Mouse (Mus musculus): ENCODE measurements around the gene Cfap57.

The Cfap57 gene

DNA sequence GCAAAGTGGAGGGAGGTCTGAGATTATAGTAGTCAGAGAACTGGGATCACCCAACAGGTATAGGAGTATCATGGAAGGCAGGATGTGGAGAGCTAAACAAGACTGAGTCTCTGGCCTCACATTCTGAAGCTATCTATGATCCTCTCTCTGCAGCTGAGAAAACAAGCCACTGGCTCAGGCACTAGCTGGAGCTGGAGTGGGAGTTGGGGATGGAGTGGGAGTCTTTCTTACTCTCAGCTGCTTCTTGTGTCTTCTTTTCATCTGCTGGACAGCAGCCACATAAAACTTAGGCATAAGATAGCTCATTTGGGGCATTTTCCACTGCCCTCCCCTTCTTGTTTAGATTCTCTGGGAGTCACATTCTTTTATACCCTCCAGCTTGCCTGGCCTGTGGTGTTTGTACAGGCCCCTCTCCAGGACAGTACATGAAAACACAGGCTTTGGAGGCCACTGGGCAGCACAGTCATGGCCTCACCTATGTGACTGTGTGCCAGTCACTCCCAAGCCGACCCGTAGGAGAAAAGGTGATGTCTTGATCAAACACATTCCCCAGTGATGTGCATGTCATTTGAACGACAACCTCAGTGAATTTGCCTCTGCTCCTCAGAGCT lies 67.4 kb downstream of the Cfap57 start:
- no peak for DNase-seq

DNA sequence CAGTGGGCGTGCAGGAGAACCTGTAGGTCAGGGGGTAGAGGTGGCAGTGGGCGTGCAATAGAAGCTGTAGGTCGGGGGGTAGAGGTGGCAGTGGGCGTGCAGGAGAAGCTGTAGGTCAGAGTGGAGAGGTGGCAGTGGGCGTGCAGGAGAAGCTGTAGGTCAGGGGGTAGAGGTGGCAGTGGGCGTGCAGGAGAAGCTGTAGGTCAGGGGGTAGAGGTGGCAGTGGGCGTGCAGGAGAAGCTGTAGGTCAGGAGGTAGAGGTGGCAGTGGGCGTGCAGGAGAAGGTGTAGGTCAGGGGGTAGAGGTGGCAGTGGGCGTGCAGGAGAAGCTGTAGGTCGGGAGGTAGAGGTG lies 72.5 kb downstream of the Cfap57 start:
- peak; percentile 16 for DNase-seq

DNA sequence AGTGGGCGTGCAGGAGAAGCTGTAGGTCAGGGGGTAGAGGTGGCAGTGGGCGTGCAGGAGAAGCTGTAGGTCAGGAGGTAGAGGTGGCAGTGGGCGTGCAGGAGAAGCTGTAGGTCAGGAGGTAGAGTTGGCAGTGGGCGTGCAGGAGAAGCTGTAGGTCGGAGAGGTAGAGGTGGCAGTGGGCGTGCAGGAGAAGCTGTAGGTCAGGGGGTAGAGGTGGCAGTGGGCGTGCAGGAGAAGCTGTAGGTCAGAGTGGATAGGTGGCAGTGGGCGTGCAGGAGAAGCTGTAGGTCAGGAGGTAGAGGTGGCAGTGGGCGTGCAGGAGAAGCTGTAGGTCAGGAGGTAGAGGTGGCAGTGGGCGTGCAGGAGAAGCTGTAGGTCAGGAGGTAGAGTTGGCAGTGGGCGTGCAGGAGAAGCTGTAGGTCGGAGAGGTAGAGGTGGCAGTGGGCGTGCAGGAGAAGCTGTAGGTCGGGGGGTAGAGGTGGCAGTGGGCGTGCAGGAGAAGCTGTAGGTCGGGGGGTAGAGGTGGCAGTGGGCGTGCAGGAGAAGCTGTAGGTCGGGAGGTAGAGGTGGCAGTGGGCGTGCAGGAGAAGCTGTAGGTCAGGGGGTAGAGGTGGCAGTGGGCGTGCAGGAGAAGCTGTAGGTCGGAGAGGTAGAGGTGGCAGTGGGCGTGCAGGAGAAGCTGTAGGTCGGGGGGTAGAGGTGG lies 73.0 kb downstream of the Cfap57 start:
- DNase-seq, result peak; percentile 59

DNA sequence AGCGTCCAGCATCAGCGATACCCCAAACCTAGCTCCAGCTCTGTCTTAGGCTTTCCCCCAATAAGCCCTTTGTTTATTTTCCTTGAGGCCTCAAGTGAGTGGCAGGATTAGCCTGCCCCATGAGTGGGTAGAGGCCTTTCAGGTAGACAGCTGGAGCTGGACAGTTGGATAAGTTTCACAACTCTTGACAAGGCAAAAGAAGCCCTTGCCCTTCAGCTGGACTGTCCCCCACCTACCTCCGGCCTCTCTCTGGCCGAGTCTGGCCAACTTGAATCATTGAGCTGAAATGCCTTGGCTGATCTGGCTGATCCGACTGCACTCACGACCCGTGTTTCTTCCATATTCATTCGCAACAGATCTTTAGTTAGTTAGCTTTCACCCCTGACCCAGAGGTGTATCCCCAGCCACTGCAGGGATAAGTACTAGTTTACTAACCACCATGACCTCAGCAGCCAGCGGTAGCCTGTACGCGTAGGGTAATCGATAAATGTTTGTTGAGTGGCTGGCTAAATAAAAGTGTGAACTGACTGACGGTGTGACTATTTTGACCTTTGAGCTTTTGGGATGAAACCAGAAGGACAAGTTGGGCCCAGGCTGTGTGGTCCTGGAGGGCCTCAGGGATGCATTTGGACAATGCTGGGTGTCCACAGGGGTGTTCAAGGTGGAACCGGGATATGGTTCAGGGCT lies 76.0 kb downstream of the Cfap57 start:
- DNase-seq, result no peak

DNA sequence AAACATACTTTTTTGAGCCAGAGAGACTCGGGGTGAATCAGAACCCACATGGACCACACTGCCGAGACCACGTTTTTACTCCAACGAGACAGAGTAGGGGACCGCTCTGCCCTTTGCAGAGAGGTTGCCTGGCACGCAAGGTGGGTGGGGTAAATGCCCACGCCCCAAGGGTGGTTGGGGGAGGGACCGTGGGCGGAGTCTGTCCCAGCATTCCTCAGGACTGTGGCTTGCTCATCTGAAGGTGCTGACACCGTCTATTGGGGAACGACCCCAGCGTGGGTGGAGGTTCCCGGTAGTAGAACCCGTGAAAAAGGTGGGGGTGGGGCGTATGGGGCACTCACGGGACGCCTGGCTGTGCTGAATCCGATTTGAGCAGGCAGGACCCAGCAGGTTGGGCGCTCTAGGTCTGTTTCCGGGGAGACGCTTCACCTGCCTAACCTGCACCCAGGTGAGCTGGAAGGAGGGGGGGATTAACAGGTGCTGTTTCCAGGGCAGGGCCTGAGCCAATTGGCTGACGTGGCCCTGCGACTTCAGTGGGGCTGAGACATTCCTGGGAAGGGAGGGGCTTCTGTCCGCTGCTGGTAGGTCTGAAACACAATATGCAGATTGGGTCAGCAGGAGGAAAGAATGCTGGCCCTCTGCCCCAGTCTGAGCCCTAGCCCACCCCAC lies 76.9 kb downstream of the Cfap57 start, which contains the start of gene Tmem125:
Gene Tmem125, minus strand, starts transcription at position 453 of the 669 bp plus-strand sequence.
- DNase-seq, result peak; percentile 12

DNA sequence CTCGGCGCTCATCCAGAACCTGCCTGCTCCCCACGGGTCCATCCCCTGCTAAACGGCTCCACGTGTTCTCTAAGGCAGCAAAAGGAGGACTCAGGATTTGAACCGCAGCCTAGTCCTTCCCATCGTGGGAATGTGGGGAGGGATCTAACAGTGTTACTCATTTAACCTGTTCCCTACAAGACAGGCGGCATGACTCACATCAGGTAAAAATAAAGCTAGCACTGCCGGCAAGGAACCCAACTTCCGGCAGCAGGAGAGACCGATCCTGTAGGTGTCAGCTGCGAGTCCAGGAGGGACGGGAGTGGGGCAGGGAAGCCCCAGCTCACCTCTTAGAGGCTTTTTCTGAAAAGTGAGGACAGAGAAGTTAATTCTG lies 77.4 kb downstream of the Cfap57 start:
- DNase-seq, result no peak

DNA sequence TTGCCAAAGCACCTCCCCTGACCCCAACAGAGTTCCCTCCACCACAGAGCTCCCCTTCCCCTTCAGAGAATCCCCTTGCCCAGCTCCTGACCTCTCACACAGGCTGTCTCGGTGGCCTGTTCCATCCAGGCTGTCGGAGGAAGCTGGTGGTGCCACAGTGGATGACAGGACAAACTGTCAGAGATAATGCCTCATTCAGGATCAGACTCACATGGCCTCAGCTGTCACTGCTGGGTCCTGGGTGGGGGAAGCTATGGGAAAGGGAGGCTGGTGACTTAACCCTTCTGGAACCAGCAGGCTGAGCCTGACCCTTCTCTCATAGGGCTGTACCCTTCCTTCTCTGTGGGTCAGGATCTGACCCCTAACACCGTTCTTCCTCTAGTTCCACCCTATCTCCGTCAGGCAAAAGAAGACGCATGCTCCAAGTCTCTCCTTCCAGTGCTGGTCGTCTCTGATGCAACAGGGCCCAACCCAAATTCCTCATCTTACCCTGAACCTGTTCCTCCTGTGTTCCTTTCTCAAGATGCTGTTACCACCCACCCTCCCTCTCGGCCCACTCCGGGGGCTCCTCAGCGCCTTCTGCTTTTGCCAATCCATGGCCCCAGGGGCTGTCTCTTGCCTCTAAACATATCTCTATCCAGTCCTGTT lies 77.9 kb downstream of the Cfap57 start:
- no peak for DNase-seq

DNA sequence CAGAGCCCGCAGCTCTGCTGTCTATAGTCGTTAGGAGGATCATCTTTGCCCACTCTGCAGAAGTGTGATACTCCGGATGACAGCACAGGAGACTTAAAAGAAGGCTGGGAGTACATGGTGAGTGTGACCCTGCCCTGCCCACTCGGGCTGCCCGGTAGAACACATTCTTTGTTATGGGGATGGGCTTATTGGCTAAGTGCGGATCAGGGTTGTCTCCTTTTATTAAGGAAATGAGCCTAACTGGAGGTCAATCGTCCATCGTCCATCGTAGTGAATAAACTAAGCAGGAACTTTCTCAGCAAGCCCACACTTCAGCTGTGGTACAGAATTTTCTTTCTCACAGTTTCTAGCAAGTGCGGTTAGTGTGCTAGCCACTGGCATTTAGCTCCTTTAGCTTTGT lies 80.7 kb downstream of the Cfap57 start:
- DNase-seq, result no peak

DNA sequence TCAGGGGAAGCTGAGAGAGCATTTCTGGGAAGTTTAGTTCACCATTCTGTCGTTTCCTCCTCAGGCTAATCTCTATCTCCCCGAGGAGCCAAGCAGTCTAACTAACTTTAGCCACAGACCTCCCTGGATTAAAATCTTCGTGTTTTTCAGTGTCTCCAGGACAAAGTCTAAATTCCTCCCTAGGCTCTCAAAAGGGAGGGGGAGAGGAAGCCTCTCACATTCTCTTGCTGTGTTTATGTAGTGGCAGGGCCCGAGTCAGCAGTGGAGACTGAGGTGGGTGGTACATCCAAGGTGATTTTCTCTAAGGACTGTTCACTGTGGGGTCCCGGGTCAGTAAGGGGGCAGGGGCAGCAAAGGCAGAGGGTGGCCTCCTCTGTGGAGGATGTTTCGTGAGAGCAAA lies 82.8 kb downstream of the Cfap57 start:
- DNase-seq, result no peak

DNA sequence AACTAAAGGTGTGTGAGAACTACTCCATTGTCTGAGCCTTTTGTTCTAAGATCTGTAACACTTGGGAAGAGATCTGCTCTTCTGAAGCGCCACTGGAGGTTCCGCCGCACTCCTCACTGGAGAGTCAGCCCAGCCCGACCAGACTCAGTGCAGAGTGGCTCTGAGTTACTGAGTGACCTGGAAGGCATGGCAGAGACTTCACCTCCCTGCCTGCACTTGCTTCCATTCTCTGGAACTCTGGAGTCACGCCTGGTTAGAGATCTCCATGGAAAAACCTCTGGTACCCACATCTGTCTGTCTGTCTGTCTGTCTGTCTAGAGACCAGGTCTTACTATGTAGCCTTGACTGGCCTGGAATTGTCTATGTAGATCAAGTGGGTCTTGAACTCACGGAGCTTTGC lies 85.0 kb downstream of the Cfap57 start:
- DNase-seq, result no peak

DNA sequence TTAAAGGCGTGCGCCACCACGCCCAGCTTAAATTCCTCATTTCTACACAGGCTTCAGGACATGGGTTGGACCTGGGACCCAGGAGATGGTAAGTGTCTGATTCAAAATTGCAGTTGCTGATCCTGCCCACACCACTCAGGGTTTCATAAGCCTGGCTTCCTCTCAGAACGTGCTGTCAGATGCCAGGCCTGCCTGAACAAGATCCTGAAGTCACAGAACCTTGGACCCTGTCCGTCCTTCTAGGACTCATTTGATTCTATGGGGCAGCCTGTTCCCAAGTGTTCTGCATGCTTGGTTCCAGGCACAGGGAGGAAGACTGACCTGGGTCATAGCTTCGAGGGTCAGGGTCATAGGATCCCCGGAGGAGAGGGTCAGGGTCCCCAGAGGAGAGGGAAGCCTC lies 87.0 kb downstream of the Cfap57 start:
- no peak for DNase-seq

DNA sequence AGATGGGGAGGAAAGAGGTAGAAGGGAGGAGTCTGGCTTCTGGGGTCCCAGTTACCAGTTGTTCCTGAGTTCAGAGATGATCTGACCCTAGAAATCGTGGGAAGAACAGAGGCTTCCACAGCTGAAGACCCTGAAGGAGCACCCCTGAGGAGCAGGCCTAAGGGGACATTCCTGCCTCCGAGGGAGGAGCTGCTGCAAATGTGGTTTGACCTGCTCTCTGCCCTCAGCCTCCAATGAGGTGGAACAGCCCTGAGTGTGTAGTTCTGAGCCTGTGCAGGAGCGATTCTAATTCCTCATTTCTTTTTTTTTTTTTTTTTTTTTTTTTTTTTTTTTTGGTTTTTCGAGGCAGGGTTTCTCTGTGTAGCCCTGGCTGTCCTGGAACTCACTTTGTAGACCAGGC lies 87.4 kb downstream of the Cfap57 start:
- no peak for DNase-seq

DNA sequence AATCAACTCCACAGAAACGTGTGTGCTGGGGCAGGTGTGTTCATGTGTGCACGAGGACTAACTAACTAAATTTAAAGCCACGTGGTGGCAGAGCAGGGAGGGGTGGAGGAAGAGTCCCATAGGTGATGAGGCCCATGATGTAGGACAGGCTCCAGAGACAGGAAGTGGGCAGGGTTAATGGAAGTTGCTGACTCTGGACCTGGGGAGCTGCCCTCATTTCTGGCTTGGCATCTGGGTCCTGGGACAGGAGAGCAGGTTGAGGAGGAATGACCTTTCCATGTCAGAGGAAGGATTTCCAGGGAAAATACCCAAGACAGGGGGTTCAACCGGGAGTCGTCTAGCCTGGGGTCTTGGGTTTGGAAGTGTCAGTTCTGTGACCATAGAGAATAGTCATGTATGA lies 87.9 kb downstream of the Cfap57 start:
- no peak for DNase-seq

DNA sequence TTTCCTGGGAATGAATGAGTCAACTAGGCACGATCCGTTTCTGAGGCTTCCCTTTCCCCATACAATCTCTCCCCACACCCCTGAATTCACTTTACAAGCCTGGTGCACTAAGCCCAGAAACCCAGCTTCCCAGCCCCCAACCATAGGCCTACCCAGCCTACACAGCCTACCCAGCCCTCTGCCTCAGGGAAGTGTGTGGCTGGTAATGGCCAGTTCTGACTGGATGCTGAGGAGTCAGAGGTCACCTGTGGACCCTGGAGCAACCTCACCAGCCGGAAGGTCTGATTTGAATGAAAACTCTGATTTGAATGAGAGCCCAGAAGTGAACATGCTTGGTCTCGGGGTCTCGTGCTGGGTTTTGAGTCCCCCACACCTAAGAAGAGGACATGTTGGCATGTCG lies 92.9 kb downstream of the Cfap57 start:
- no peak for DNase-seq

DNA sequence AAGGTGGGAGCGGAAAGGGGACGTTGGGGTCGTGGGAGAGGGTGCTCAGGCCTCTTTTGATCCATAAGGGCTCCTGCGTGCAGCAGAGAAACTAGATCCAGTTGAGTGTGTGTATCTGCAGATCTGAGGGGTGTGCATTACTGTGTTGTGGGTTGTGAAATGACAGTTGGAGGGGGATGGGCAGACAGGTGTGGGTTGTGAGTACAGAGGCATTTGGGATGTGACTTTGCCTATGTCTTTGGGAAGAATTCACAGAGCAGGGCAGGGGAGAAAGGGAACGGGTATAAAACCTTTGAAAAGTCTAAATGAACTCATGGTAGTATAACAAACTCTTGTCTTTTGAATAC lies 93.3 kb downstream of the Cfap57 start:
- no peak for DNase-seq

DNA sequence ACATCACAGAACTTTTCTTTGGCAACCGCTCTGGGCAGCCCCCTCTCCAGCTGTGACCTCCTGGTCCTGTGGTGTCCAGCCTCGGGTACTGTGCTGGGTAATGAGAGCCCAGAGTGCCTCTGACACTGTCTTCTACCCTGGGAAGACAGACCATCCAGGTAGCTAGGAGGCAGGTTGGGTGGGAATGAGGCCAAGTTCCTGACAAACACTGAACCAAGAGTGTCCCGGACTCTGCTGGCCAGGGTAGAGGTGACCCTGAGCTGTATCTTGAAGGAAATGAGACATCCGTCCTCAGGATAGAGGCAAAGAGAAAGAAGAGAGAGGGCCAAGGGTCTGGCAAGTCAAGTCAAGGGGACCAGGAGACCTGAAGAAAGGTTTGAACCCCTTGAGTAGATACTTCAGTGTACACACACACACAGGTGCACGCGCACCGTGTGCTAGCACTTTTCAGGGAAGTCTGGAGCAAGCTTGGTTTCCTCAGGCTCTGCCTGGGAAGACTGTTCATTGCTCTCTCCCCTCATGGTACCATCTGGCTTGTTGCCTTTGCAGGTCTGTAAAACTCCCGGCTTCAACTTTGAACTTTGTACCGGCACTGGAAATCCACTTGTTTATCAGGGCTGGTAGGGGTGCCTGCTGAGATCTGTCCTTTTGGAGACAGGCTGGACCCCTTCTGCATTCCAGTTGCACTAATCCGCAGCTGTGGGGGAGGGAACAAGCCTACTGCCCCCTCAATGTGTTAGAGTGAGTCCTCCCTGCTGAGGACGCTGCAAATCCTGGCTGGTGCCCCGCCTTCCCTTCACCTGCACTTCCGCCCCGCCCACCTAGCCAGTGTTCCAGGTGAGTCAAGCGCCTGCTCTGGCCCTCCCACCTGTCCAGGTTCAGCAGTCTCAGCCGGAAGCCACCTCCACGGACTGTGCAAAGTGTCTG lies 93.9 kb downstream of the Cfap57 start, which contains the start of gene 2610528J11Rik:
Gene 2610528J11Rik, plus strand, starts transcription at position 592 of the 927 bp plus-strand sequence.
- DNase-seq, result no peak

DNA sequence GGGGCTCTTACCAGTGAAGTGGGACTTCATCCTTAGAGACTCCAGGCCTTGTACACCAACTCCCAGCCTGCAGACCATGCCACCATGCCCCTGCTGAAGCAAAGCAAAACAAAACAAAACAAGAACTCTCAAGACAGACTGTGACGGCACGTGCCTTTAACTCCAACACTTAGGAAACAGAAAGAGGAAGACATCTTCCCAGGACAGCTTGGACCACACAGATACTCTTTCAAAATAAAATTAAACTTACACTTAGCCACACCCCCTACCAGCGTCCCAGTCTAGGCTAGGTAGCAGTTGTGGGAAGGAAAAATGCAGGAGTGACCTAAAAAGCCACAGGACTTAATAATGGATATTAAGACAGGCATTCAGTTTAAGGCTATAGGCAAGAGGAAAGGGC lies 94.8 kb downstream of the Cfap57 start:
- no peak for DNase-seq

DNA sequence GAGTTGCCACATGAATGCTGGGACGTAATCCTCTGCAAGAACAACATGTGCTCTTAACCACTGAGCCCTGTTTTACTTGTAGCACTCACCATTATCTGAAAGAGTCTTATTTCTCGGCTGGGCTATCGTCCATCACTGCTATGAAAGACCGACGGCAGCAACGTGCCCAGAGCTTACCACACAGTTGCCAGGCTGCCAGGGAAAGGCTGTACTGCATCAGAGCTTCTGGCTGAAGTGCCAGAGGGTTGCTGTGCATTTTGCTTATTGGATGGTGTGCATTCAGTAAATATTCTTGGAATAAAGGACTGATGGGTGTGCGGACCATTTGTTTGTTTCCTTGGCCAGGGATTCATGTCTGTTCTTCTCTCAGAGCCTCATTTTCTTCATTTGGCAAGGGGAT lies 96.6 kb downstream of the Cfap57 start:
- DNase-seq, result no peak

DNA sequence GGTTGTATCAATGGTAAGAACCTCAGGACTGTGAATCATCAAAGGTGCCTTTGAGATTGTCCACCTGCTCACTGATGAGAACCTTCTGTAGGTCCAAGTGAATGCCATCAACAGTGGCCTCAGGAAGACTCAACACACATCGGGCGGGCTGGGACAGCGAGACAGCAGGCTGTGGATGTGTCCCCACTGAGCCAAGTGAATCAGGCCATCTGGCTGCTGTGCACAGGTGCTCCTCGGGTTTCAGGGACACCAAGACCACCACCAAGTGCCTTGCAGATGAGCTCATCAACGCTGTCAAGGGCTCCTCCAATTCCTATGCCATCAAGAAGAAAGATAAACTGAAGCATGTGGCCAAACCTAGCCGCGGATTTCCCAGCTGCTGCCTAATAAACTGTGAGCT lies 98.3 kb downstream of the Cfap57 start:
- DNase-seq, result no peak

DNA sequence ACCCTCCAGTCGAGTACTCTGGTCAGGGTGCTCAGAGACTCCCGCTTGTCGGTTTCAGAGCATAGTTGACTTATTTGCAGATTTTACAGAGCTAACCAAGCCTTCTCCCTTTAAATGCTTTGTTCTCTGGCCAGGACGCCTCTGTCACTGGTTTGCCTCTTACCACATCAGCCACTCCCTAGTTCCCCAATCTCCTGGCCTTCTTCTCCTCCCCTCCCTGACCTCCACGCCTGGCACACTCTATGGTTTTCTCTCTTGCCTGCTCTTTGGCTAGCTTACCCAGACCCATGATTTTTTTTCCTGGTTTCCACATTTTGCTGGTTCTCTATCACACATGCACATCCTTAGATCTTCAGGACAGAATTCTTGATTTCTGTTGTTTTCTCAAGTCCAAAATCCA lies 102.4 kb downstream of the Cfap57 start:
- no peak for DNase-seq

DNA sequence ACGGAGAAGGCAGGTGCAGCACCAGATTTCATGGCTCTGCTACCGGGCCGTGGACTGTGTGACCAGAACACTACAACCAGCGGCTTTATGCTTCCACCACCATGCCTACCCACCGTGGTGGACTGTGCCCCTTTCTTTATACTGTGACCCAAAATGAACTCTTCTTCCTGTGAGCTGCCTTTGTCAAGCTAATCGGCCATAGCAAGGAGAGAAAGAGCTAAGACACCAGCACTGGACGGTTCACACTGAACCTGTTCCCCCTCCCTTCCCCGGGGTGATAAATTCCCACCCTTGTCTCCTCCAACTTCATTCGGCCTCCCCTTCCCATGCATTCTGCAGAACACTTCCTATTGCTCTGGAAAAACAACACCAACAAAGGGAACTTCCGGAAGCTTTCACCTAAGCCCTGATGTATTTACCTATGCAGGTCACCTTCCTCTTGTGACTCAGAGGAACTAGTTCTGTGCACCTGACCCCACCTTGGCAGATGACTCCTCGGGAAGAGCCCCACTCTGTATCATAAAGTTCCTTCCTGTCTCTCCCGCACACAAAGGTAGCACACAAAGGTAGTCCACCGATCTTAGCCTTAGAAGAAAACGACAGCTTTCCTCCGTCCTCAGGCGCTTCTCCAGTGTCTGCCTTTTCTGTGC lies 103.0 kb downstream of the Cfap57 start:
- no peak for DNase-seq

Data from cerebellum, adult 9-11 months (tissue).